Mouse (Mus musculus) layer of hippocampus, adult 8-10 months (tissue): Measurements from ENCODE around the gene Rab3gap1. TPM values are rescaled to one million over a fixed set of nuclear protein-coding genes. Genes with fewer than 3 reads are reported as not detected.

Source experiments
- DNase-seq, 2 experiments: peaks; one replicate each; pipeline ENCODE4 v3.0.0; 2022; ENCODE audit warnings: low spot score in 2 of 2
- total RNA-seq, 4 experiments: library from RNA; stranded (reverse); gene quantifications; 2 replicates each; pipeline ENCODE4 v1.2.4; 2022

The Rab3gap1 gene
- total RNA-seq, 4 experiments from 2014 or later, result 70.8 to 84.4 (median 78.8) TPM

GRCm38 (mm10) chr1:127982268-127982667, 113.7 kb downstream of the Rab3gap1 start:
- DNase-seq, result no peak

GRCm38 (mm10) chr1:127983274-127983993, 114.9 kb downstream of the Rab3gap1 start:
- no peak for DNase-seq

GRCm38 (mm10) chr1:127985391-127985790, 116.8 kb downstream of the Rab3gap1 start:
- DNase-seq, result no peak

DNA sequence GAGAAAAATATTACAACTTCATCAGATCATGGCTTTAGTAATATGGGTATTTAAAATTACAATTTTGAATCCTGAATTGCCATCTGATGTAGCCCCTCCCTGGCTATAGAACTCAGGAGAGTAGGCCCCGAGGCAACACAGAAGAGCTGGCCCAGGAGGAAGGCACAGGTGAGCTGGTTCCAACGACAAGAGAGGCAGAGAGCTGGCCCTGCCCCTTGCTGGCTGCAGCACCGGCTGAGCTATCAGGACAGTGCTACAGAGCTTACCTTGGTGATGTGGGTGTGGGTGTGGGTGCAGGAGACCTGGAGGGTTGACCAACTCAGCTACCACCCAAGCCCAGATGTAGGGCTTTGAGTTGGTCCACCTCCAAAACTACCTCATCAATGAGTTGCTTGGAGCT, 119.7 kb downstream of the Rab3gap1 start:
- no peak for DNase-seq

DNA sequence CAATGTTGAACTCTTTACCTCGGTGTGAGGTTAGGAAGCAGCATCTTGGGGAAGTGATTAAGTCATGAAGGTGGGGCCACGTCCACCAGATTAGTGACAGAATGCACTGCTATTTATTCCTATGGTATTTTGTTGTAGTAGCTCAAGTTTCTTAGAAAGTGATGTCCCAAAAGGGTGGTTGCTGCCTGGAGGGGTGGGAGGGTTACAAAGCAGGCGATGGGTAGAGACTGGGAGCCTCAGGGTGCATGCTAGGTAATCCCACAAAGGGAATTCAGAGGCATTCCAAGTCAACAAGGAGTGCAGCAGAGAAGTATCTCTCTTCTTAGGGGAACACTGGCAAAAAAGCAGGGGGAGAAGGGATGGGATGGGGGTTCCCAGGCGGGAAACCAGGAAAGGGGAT, 120.8 kb downstream of the Rab3gap1 start:
- no peak for DNase-seq

DNA sequence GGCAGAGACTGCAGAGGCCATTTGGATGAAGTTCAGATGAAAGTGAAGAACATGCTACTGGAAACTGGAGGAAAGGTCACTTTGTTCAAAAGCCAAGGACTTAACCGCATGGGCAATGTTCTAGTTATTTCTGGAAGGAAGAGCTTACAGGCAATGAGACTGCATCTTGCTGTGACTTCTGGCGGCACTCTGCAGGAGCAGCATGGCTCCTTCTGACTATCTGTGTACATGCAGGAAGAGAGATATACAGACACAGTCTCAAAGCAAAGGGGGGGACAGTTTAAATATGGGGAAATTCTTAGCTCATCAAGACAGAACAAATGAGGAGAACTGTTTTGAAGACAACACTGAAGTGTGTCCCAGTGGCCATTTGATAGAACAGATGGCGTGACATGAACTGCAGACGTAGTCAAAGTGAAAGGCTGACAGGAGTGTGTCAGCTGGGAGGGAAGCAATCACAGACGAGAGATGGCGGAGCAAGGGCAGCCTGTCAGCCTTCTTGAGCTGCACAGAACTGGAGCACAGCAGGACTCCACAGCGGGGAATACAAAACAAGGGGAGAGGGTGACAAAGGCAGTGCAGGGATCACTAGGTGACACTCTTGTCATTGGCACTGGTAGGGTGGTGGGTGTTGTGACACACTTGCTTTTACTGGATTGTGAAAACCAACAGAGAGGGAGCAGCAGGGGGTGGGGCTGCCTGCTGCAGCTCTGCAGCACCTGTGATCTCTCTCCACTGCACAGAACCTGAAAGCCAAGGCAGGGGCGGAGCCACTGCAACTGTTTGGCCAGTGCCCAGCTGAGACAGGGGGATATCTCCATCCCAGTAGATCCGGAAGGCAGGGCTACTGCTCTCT, 121.5 kb downstream of the Rab3gap1 start:
- DNase-seq, result peak; percentile 17 to 34

Other genes with a start within 250 kb of the Rab3gap1 start
- gene Tmem163, start 189.2 kb upstream of the Rab3gap1 start, total RNA-seq, result 10 to 100 TPM in 1 of 4 experiments, 1 to 10 TPM in 3; 7.5 to 10.8 (median 9.0) TPM
- gene Acmsd, start 139.4 kb upstream of the Rab3gap1 start, total RNA-seq, result not detected
- gene Ccnt2, start 94.6 kb upstream of the Rab3gap1 start, total RNA-seq, result 10 to 100 TPM; 61.7 to 83.7 (median 73.7) TPM
- 10 to 100 TPM in 1 of 4 experiments, 1 to 10 TPM in 3; 5.5 to 10.1 (median 8.4) TPM for gene Map3k19, start 13.7 kb upstream of the Rab3gap1 start, total RNA-seq
- gene Zranb3, start 234.3 kb downstream of the Rab3gap1 start, total RNA-seq, result 1 to 10 TPM; 6.4 to 8.0 (median 6.8) TPM
- gene R3hdm1, start 234.5 kb downstream of the Rab3gap1 start, total RNA-seq, result 100 to 1,000 TPM; 185 to 286 (median 235) TPM